Mouse (Mus musculus) granulocyte monocyte progenitor cell, adult 5-6 weeks (primary cell): Measurements from ENCODE around the gene Slc26a6. TPM values are rescaled to one million over a fixed set of nuclear protein-coding genes. Genes with fewer than 3 reads are reported as not detected.
A peak's percentile ranks its signal among the peaks of the same experiment; 100 is the strongest.

ENCODE experiments used
- ATAC-seq: replicated peaks from 2 replicates; pipeline ENCODE4 v1.8.0; 2016; ENCODE audit warnings: mild to moderate bottlenecking, moderate TSS enrichment, inconsistent platforms; ENCODE audit not compliant: poor library complexity, severe bottlenecking
- total RNA-seq, 2 experiments: library from RNA; stranded (forward) in 1 of 2; stranded (reverse) in 1 of 2; fragments of 200-712, 200-1000 nt in 1 of 2; fragments of >200 nt in 1 of 2; fragmentation: Nextera tagmentation in 1 of 2; gene quantifications; 2 replicates each; pipeline ENCODE4 v1.2.3; 2014 to 2017

Slc26a6 gene
- total RNA-seq, 2 experiments from 2014 or later = 3.5 to 4.7 TPM

GRCm38 (mm10) chr9:108832390-108833108 is 20.5 kb upstream of the Slc26a6 start:
- peak; percentile 78 for ATAC-seq

- ATAC-seq = peak; percentile 68
These were observed 10.1 kb upstream of the Slc26a6 start for GRCm38 (mm10) chr9:108842989-108843388.

GRCm38 (mm10) chr9:108845390-108845789 is 7.7 kb upstream of the Slc26a6 start:
- ATAC-seq = no peak

- no peak for ATAC-seq
These were observed 5.7 kb upstream of the Slc26a6 start for GRCm38 (mm10) chr9:108847374-108847773.

GRCm38 (mm10) chr9:108848419-108848818 is 4.7 kb upstream of the Slc26a6 start:
- ATAC-seq = no peak

GRCm38 (mm10) chr9:108853635-108854240 is 655 bp downstream of the Slc26a6 start:
- ATAC-seq = peak; percentile 86

- peak; percentile 80 for ATAC-seq
These were observed 1.2 kb downstream of the Slc26a6 start for GRCm38 (mm10) chr9:108854241-108854696.

GRCm38 (mm10) chr9:108855335-108855734 is 2.3 kb downstream of the Slc26a6 start:
- ATAC-seq = no peak

- ATAC-seq = no peak
These were observed 5.9 kb downstream of the Slc26a6 start for GRCm38 (mm10) chr9:108858792-108859527.

- ATAC-seq = no peak
These were observed 59.2 kb downstream of the Slc26a6 start for GRCm38 (mm10) chr9:108912308-108912707.

GRCm38 (mm10) chr9:108913161-108913560 is 60.1 kb downstream of the Slc26a6 start:
- ATAC-seq = no peak

GRCm38 (mm10) chr9:108913621-108914020 is 60.5 kb downstream of the Slc26a6 start:
- ATAC-seq = no peak

GRCm38 (mm10) chr9:108914491-108914890 is 61.4 kb downstream of the Slc26a6 start, which contains the start of gene Tmem89:
Gene Tmem89 (plus strand): TSS chr9:108914619.
- ATAC-seq = no peak

- ATAC-seq = peak; percentile 84
These were observed 72.8 kb downstream of the Slc26a6 start for GRCm38 (mm10) chr9:108925897-108926296.

GRCm38 (mm10) chr9:108928424-108928823 is 75.3 kb downstream of the Slc26a6 start:
- ATAC-seq = no peak

GRCm38 (mm10) chr9:108935991-108936390 is 82.9 kb downstream of the Slc26a6 start:
- ATAC-seq = peak; percentile 66

GRCm38 (mm10) chr9:108936418-108937364 is 83.6 kb downstream of the Slc26a6 start, which contains the start of gene Uqcrc1:
Gene Uqcrc1 (plus strand): TSS chr9:108936633.
- ATAC-seq = peak; percentile 92

- no peak for ATAC-seq
These were observed 92.0 kb downstream of the Slc26a6 start for GRCm38 (mm10) chr9:108945111-108945510.

GRCm38 (mm10) chr9:108945608-108946007 is 92.5 kb downstream of the Slc26a6 start:
- no peak for ATAC-seq
